Mouse (Mus musculus): ENCODE measurements around the gene Edf1.

Gene Edf1

DNA sequence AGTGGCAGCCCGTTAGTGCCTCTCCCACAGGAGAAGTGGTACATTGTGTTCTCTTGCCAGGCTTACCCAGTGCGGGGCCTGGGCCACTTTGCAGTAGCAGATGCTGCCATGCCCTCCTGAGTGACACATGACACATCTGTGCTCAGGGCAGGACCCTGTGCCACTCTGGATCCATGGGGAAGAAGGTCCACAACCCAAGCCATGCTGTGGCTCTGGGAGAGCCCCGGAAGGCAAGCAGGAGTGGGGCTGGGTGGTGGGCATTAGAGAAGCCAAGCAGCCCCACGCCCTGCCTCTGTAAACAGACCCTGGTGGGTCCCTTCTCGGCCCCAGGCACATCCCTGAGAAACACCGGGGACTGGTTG lies 25.5 kb downstream of the Edf1 start:
- peak; percentile 47 to 48 for DNase-seq

- peak; percentile 45 to 55 for DNase-seq
Observed at GRCm38 (mm10) chr2:25583571-25583970, 25.9 kb downstream of the Edf1 start.

DNA sequence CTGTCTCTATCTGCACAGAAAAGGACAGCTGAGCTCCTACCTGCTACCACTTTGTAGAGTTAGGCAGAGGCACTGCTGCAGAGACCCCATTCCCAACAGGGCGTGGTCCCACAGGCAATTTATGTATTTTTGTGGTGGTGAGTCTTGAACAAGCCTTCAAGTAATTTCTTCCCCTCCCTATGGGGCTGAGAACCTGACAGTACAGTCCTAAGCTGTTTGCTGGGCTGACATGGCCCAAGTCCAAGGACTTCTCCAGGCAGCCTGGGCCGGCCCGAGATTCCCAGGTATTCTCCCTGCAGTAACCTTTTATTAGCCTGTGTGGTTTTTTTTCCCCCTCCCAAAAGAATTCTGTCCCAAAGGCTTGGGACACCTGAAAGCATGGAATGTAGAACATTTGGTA lies 26.5 kb downstream of the Edf1 start:
- peak; percentile 63 to 67 for DNase-seq

DNA sequence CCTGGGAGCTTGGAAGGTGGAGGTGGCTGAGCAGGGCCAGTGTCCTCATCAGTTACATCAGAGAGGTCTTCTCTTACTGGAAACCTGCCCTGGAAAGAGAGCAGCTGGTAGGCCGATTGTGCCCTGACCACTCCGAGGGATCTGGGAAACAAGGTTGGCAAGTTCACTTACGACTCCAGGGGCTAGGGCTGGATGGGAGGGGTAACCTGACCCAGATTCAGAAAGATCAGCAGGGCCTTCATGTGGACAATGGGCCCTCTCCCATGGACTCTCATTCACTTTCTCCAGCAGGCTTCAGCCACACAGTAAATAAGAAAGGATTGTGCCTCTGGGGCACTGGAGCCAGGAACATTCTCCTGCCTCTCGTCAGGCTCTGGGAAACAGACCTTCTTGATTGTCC lies 27.2 kb downstream of the Edf1 start:
- DNase-seq, result peak in 1 of 2 experiments; percentile 33

- peak in 1 of 2 experiments; percentile 63 for DNase-seq
Observed at GRCm38 (mm10) chr2:25585601-25586000, 28.0 kb downstream of the Edf1 start.

GRCm38 (mm10) chr2:25587290-25587689 lies 29.6 kb downstream of the Edf1 start:
- no peak for DNase-seq

DNA sequence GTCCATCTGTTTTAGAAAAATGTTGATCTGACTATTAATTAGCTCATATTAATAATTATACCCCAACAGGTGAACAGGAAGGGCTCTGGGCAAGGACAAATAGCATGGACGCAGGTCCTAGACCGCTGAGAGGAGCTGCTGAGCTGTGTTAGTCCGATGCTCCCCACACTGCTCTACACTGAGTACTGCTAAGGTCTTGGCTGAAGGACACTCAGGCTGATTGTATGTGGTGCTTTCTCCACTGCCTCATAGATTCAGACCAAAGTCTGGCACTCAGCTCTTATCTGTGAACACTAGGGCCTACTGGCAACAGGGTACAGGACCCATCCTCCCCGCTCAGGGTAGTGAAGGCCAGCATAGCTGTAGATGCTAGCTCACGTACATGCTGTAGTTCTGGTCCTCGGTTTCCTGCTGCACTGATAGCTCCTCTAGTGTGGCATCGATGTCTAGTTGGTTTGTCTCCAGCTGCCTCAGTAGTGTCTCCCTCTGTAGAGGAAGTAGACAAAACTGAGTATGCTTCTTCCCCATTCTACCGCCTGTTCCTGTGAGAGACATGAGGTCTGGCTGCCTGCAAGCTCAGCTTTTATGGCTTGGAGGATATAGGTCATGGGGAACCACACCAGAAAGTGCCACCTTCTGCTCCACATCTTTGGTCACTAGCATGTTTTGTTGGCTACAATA lies 30.7 kb downstream of the Edf1 start:
- DNase-seq, result no peak

GRCm38 (mm10) chr2:25591863-25592262 lies 34.2 kb downstream of the Edf1 start:
- peak; percentile 64 to 73 for DNase-seq

DNA sequence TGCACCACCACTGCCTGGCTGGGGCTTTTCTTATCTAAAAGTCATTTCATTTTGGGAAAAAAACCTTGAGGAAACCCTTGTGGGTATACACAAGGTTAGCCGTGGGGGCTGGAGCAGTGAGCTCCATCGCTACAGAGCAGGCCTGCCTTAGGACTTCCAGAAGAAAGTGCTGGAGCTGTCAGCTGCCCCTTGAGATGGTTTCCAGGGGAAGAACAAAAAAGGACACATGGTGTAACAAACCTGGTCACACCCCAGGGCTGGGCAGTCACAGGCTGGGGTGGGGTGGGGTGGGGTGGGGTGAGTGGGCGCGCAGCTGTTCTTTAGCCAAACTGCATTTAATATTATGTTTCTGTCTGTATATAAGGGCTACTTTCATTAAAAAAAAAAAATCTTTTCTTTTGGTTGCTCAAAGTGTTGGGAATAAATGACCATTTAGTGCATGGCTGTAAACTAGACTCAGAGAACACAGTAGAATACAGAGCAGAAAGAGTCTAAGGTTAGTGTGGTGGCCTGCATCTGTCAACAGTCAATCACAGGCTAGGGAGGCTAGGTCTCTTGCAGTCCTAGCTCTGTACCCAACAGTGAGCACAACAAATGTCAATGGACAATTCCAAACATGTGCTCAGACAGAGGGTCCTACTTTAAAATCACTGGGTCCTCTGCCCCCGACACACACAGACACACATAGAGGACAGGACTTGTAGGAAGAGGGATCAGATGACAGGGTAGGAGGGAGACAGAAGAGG lies 39.3 kb downstream of the Edf1 start:
- no peak for DNase-seq

DNA sequence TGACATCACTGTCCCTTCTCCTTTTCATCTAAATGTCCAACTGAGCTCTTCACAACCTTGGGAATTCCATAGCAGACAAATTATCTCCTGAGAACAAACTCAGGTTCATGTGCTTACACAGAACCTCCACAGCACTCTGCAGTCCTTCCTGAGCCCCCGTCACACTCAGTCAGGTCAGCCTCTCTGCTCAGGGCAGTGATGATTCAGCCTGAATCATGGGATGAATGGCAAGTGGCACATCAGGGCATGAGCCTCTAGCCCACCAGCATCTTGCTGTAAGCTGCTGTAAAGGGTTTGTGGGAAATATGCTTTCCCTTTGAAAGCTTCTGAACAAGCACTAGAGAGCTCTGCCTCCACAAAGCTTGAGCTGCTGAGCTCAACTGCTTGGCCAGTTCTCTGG lies 41.1 kb downstream of the Edf1 start:
- DNase-seq, result no peak

DNA sequence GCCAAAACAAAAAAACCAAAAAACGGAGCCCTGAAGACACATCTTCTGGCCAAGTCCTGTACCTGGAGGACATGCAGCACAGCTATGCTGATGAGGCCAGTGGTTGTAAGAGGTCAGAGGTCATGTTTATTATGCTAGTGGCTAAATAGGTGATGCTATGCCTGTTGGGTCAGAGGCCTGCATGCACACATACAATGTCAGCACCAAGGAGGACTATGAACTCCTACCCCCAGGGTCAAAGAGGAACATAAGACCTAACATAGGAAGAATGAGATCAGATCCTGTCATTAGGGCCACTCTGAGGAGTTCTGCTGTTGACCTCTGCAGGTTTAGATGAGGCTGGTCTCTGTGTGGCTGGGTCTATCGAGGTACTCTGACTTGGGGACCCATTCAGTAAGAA lies 42.4 kb downstream of the Edf1 start:
- no peak for DNase-seq

DNA sequence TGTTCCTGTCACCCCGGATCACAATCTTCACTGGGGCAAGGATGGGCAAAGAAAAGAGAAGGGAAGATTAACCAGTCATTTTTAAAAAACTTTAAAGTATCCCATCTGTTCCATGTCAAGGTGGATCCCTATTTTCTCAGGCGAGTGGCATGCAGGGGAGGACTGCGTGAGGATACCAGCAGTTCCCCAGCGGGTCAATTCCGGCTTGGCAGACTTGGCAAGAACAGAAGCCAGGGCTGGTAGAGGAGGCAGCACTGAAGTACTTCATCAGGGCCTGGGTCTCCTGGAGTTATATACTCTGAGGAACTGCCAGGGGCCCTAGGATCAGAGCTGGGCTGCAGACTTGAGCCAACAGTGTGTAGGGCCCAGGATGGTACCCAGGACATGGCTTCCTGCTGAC lies 44.9 kb downstream of the Edf1 start:
- peak in 1 of 2 experiments; percentile 33 for DNase-seq

GRCm38 (mm10) chr2:25607761-25608622 lies 50.3 kb downstream of the Edf1 start, which contains the start of gene Rabl6:
Gene Rabl6 (minus strand): TSS chr2:25608521.
- peak; percentile 93 to 95 for DNase-seq

GRCm38 (mm10) chr2:25608671-25609070 lies 51.0 kb downstream of the Edf1 start:
- no peak for DNase-seq

All from cerebellum, postnatal 14 days (tissue).